Mouse (Mus musculus) thymus, adult 2 months (tissue): ENCODE data around the gene Ccdc151. TPM values are rescaled to one million over a fixed set of nuclear protein-coding genes. Genes with fewer than 3 reads are reported as not detected.

Experiments used
- DNase-seq: peaks from one replicate; pipeline ENCODE4 v3.0.0; 2021
- H3K27ac ChIP-seq: fragments of 200-500 bp; 2 replicates; pipeline ENCODE4 v1.5.1; 2012; ENCODE audit warnings: low read length, control low read depth; ENCODE audit not compliant: control insufficient read depth, insufficient read depth
- H3K27me3 ChIP-seq: fragments of 200-500 bp; 2 replicates; pipeline ENCODE4 v1.6.1; 2012; ENCODE audit warnings: mild to moderate bottlenecking, low read length, moderate library complexity, mixed read lengths; ENCODE audit not compliant: control insufficient read depth, insufficient read depth
- H3K36me3 ChIP-seq: fragments of 200-500 bp; 2 replicates; pipeline ENCODE4 v1.6.1; 2012; ENCODE audit warnings: mild to moderate bottlenecking, low read length, moderate library complexity; ENCODE audit not compliant: control insufficient read depth, insufficient read depth
- H3K4me1 ChIP-seq: fragments of 200-500 bp; replicated peaks from 2 replicates; pipeline ENCODE4 v1.6.1; 2012; ENCODE audit warnings: low read length; ENCODE audit not compliant: control insufficient read depth, insufficient read depth
- H3K4me3 ChIP-seq: fragments of 200-500 bp; 2 replicates; pipeline ENCODE4 v1.5.1; 2012; ENCODE audit warnings: mild to moderate bottlenecking, low read length, control low read depth, moderate library complexity; ENCODE audit not compliant: control insufficient read depth, insufficient read depth
- CTCF ChIP-seq: fragments of 200-500 bp; IDR thresholded peaks from 2 replicates; pipeline ENCODE4 v1.5.1; 2012; ENCODE audit warnings: mild to moderate bottlenecking, control low read depth, low read length, moderate library complexity, borderline replicate concordance; ENCODE audit not compliant: control insufficient read depth, poor library complexity, insufficient read depth; ENCODE audit errors: extremely low read depth
- POLR2A ChIP-seq: fragments of 200-500 bp; IDR thresholded peaks from 2 replicates; pipeline ENCODE4 v1.6.1; 2012; ENCODE audit warnings: mild to moderate bottlenecking, low read length, control low read depth, moderate library complexity; ENCODE audit not compliant: control insufficient read depth, poor library complexity, insufficient read depth; ENCODE audit errors: extremely low read depth
- WGBS: fragments of 180-500 bp; shearing (Covaris S2); methylation state at CpG from one replicate; pipeline ENCODE4 v1.1.7; 2018; 5-methylcytosine and 5-hydroxymethylcytosine counted together
- polyA plus RNA-seq: library from polyadenylated mRNA; depleted of rRNA; stranded (reverse); fragments of >200 nt; gene quantifications from 2 replicates; pipeline ENCODE4 v1.2.3, GENCODE M21; 2012

The Ccdc151 gene
- polyA plus RNA-seq, 1 experiment: 0.11 TPM

DNA sequence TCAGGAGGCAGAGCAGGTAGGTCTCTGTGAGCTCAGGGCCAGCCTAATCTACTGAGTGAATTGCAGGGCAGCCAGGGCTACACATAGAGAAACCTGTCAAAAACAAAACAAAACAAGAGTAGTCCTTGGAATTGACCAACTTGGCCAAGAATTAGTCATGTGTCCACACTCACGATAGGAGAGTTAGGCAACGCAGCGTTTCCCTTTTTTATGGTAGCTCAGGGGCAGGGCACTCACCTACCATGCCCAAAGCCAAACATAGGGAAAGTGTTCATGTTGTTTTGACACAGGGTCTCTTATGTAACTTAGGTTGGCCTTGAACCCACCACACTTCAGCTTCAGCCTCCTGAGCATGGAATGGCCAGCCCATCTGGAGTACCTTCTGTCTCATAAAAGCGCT lies 33.1 kb downstream of the Ccdc151 start:
- DNase-seq: no peak

DNA sequence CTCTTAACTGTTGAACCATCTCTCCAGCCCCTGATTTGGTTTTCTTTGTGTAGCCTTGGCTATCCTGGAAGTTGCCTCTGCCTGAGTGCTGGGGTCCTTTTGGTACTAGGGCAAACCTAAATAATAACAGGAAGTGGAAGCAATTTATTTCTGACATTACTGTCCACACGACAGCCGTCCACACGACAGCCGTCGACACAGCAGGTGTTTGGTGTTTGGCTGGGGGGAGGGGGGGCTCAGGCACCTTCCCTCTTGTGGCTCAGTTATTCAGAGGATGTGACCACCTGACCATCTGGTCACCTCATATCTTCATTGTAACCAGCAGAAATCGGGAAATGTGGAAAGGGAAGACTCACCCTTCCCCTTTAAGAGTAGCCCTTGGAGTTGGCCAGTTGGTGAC lies 33.6 kb downstream of the Ccdc151 start:
- Histone ChIP-seq H3K4me3 (no peak overlapping the region), H3K27me3 (no peaks in the 10 kb centered on the region), H3K4me1 (no peaks in the 10 kb centered on the region), H3K36me3 (no peaks in the 10 kb centered on the region), H3K27ac (no peak overlapping the region)
- WGBS: 34% methylated on average over 6 of the region's 6 CpGs
- DNase-seq: no peak
- TF ChIP-seq POLR2A (no peak), CTCF (no peak)

More for the DNA sequence above, 33.1 kb downstream of the Ccdc151 start:
- Histone ChIP-seq H3K4me1 (no peaks in the 10 kb centered on the region), H3K27ac (no peak overlapping the region), H3K36me3 (no peaks in the 10 kb centered on the region), H3K27me3 (no peaks in the 10 kb centered on the region), H3K4me3 (no peak overlapping the region)
- 86% methylated on average over 4 of the region's 4 CpGs for WGBS
- TF ChIP-seq POLR2A (no peak), CTCF (no peak)

DNA sequence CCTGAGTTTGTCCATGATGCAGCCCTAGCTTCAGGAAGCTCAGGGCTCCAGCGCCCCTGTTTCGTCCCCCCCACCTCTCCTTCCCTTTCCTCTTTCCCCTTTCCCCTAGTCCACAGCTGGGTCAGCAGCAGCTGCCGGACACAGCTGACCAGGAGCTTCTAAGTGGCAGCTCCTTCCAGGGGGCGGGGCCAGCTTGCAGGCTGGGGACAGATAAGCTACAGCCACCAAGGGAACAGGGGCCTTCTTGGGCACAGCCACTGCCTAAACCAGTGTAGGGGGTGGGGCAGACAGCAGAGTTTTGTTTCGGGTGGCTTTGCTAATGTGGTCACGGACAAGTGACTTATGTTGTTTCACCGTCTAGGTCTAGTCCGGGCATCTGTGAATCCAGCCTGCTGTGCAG lies 39.0 kb downstream of the Ccdc151 start, which contains the start of gene Epor:
TSS of gene Epor (minus strand) at position 90 of the 400 bp plus-strand sequence.
- Histone ChIP-seq H3K4me3 (peak within 1 kb of the TSS; percentile 9; the same call in 1 of the 2 replicates), H3K27me3 (peaks cover 10% of the 10 kb centered on the region; the same call in 1 of the 2 replicates), H3K36me3 (no peaks in the 10 kb centered on the region), H3K4me1 (peaks cover 17% of the 10 kb centered on the region), H3K27ac (no peak within 1 kb of the TSS)
- no peak for DNase-seq
- 63% methylated on average over 8 of the region's 8 CpGs for WGBS
- TF ChIP-seq POLR2A: no peak
- no peak for TF ChIP-seq CTCF

DNA sequence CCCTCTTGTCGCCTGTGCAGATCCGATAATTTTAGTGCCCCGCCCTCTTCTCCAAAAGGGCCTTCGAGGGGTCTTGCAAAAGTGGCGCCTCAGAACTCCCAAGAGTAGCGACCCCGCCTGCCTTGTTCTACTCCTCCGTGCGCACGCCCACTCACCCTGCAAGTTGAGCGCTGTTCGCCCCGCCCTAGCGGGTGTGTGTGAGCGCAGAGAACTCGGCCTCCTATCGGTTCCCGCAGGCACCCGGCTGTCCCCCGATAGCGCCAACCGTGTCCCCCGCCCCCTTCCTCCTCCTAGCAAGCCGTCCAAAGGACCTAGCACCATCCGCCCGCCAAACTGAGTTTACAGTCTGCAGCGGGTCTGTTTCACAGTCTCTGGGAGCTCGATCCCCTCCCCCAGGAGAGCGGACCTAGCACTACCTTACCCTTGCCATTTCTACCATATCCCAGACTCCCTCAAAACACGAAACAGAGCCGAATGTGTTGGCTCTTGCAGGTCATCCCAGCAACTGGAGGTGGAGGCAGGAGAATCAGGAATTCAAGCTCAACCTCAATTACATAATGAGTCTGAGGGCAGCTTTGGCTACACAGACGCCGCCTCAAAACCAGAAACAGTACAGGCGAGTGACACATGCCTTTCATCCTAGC lies 39.9 kb downstream of the Ccdc151 start:
- Histone ChIP-seq H3K4me3 (peak overlapping the region; percentile 9; the same call in 1 of the 2 replicates), H3K36me3 (no peaks in the 10 kb centered on the region), H3K27ac (no peak overlapping the region), H3K27me3 (peaks cover 10% of the 10 kb centered on the region; the same call in 1 of the 2 replicates), H3K4me1 (peaks cover 17% of the 10 kb centered on the region)
- DNase-seq: peak; percentile 58
- 6% methylated on average over 34 of the region's 34 CpGs for WGBS
- TF ChIP-seq CTCF: 0 out of 2 replicates have a peak, but pooled peaks have one; percentile 35
- no peak for TF ChIP-seq POLR2A

DNA sequence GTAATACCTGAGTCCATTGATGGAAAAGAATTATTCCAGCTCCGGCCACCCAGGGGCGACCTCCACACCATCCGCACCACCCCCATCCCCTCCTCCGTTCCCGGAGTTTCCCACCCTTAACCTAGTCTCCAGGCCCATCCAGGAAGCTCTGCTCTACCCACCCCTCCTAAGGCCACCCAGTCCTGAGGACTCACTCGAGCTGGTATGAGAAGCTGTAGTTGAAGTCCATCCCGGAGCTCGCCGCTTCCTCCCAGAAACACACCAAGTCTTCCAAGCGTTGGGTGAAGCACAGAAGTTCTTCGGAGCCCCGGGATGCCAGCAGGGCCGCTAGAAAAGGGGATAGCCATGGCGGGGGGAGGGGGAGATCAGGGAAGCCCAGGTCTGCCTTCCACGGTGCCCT lies 40.4 kb downstream of the Ccdc151 start:
- peaks cover 17% of the 10 kb centered on the region for H3K4me1 ChIP-seq
- no peaks in the 10 kb centered on the region for H3K36me3 ChIP-seq
- H3K27ac ChIP-seq: no peak overlapping the region
- TF ChIP-seq POLR2A: no peak
- TF ChIP-seq CTCF: no peak
- peaks cover 10% of the 10 kb centered on the region; the same call in 1 of the 2 replicates for H3K27me3 ChIP-seq
- 2% methylated on average over 15 of the region's 15 CpGs for whole genome bisulfite sequencing
- H3K4me3 ChIP-seq: peak overlapping the region; percentile 9; the same call in 1 of the 2 replicates
- DNase-seq: no peak

DNA sequence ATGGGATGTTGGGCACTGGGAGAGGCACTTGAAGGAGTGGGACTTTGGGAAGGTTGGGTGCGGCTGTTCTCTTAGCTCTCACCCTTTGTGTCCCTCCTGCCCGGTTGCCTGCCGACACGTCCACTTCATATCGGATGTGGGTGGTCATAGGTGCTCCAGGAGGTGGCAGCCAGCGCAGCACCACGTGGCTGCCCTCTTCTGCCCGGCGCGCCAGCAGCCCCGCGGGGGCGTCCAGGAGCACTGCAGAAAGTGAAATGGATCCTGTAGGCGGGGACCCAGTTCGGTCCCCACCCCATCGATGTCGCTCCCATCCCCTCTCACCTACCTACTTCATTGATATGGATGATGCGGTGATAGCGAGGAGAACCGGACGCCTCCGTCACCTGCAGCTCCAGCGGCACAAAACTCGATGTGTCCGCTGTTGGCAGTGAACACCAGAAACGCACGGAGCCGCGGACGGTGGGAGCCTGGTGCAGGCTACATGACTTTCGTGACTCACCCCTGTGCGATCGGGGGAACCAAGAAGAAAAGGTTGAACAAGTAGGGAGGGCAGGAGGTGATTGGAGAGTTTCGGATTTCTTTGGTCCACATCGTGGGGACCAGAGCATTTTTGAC lies 41.0 kb downstream of the Ccdc151 start:
- H3K27ac ChIP-seq: no peak overlapping the region
- no peaks in the 10 kb centered on the region for H3K36me3 ChIP-seq
- DNase-seq: no peak
- peaks cover 10% of the 10 kb centered on the region; the same call in 1 of the 2 replicates for H3K27me3 ChIP-seq
- peaks cover 20% of the 10 kb centered on the region for H3K4me1 ChIP-seq
- no peak overlapping the region; the same call in 1 of the 2 replicates for H3K4me3 ChIP-seq
- TF ChIP-seq POLR2A (no peak), CTCF (no peak)
- WGBS: 5% methylated on average over 35 of the region's 35 CpGs
